Comparison of ENCODE assay signal across 29 mouse cellular contexts in the genomic region with DNA sequence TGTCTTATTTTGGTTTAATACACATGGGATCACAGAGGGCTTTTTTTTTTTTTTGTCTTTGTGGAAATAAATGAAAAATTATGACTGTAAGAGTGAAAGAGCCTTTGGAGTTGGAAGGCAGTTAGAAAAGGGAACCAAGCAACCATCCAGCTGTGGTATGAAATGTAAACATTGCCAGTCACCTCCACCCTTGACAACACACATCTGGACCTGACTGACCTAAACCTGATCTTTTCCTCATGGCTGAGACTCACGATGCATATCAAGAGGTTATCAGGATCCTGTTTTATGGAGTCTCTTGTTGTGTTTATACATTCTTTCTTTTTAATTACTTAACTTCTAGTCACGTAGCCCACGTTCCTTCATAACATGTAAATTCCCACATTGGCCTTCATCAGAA.
DNase-seq lines count a peak whose midpoint lies in the region; ATAC-seq and TF ChIP-seq lines count a peak whose summit lies in the region.
"Had no signal": no experiment of that assay in that cellular context is flagged by ENCODE, and none has a peak within 500 bp of the region (broad histone marks: within the 10 kb centered on the region; RNA-seq: fewer than 3 reads in every experiment).

No protein-coding gene starts in this region.

- H3K9me3 ChIP-seq in kidney, embryonic 14.5 days (ENCODE audit: control insufficient read depth, low read length), result no peaks in the 10 kb centered on the region
- no peaks in the 10 kb centered on the region for H3K9me3 ChIP-seq in kidney, postnatal 0 days (replicated peaks; ENCODE audit: low read length)
- no peaks in the 10 kb centered on the region for H3K9me3 ChIP-seq in lung, embryonic 14.5 days (ENCODE audit: low read depth, low read length)
- H3K9me3 ChIP-seq: embryonic facial prominence, embryonic 10.5 days; embryonic facial prominence, embryonic 13.5 days; forebrain, embryonic 12.5 days; forebrain, embryonic 15.5 days; G1E; heart, embryonic 12.5 days; heart, embryonic 15.5 days; hindbrain, embryonic 10.5 days; hindbrain, embryonic 13.5 days had no signal

- ATAC-seq in kidney, embryonic 14.5 days (ENCODE audit: low FRiP score, low TSS enrichment), result peak; percentile 68; the same call in 1 of the 2 replicates
- no peak for ATAC-seq in kidney, postnatal 0 days (replicated peaks; ENCODE audit: low FRiP score, low read depth)
- no peak for ATAC-seq in lung, embryonic 14.5 days (ENCODE audit: insufficient read depth)
- ATAC-seq: forebrain, embryonic 15.5 days; hindbrain, embryonic 16.5 days; Patski had no signal

- no peaks in the 10 kb centered on the region for H3K27me3 ChIP-seq in kidney, embryonic 14.5 days (ENCODE audit: control insufficient read depth, insufficient read depth, low read length)
- H3K27me3 ChIP-seq in kidney, adult 2 months (replicated peaks; ENCODE audit: control insufficient read depth, insufficient read depth, low read length), result no peaks in the 10 kb centered on the region
- no peaks in the 10 kb centered on the region for H3K27me3 ChIP-seq in kidney, postnatal 0 days (ENCODE audit: insufficient read depth, low read length)
- no peaks in the 10 kb centered on the region for H3K27me3 ChIP-seq in lung, embryonic 14.5 days (ENCODE audit: insufficient read depth, low read length)
- H3K27me3 ChIP-seq: CH12.LX; embryonic facial prominence, embryonic 13.5 days; forebrain, embryonic 12.5 days; forebrain, embryonic 15.5 days; heart, embryonic 12.5 days; heart, embryonic 15.5 days; hindbrain, embryonic 13.5 days; Patski had no signal

- 29% methylated on average over 3 of the region's 3 CpGs for WGBS in kidney, embryonic 14.5 days
- WGBS in kidney, adult 2 months, result 35% methylated on average over 3 of the region's 3 CpGs
- WGBS in kidney, postnatal 0 days, result 27% methylated on average over 3 of the region's 3 CpGs
- 35% methylated on average over 3 of the region's 3 CpGs for whole genome bisulfite sequencing in lung, embryonic 14.5 days

- H3K4me2 ChIP-seq in kidney, embryonic 14.5 days (replicated peaks; ENCODE audit: low read depth, low read length), result no peak overlapping the region
- H3K4me2 ChIP-seq in kidney, postnatal 0 days (ENCODE audit: low read length), result no peak overlapping the region
- no peak overlapping the region for H3K4me2 ChIP-seq in lung, embryonic 14.5 days
- H3K4me2 ChIP-seq: embryonic facial prominence, embryonic 13.5 days; forebrain, embryonic 12.5 days; forebrain, embryonic 15.5 days; heart, embryonic 12.5 days; heart, embryonic 15.5 days; hindbrain, embryonic 13.5 days had no signal

- no peak for TF ChIP-seq CTCF in kidney, adult 2 months (conservative IDR thresholded peaks at IDR 0.05; ENCODE audit: insufficient read depth, insufficient read length, low read depth, low read length)
- no peak for TF ChIP-seq CTCF in kidney, postnatal 0 days (IDR thresholded peaks at IDR 0.05; ENCODE audit: low read depth)
- no peak for TF ChIP-seq CTCF in lung, embryonic 14.5 days (IDR thresholded peaks at IDR 0.05; ENCODE audit: low read depth)

- no peaks in the 10 kb centered on the region for H3K4me1 ChIP-seq in kidney, embryonic 14.5 days (ENCODE audit: control insufficient read depth, insufficient read depth, low read length)
- H3K4me1 ChIP-seq in kidney, adult 2 months (ENCODE audit: control insufficient read depth, insufficient read depth, low read length), result no peaks in the 10 kb centered on the region
- no peaks in the 10 kb centered on the region for H3K4me1 ChIP-seq in kidney, postnatal 0 days (replicated peaks; ENCODE audit: insufficient read depth, low read length)
- H3K4me1 ChIP-seq in lung, embryonic 14.5 days (ENCODE audit: insufficient read depth), result no peaks in the 10 kb centered on the region
- H3K4me1 ChIP-seq: embryonic facial prominence, embryonic 10.5 days; embryonic facial prominence, embryonic 13.5 days; forebrain, embryonic 12.5 days; forebrain, embryonic 15.5 days; heart, embryonic 12.5 days; heart, embryonic 15.5 days; hindbrain, embryonic 10.5 days; hindbrain, embryonic 13.5 days had no signal

- TF ChIP-seq POLR2A in kidney, adult 2 months (IDR thresholded peaks at IDR 0.05; ENCODE audit: low read depth, low read length), result no peak

- H3K9ac ChIP-seq in kidney, embryonic 14.5 days (ENCODE audit: low read depth, low read length), result no peak overlapping the region
- no peak overlapping the region for H3K9ac ChIP-seq in kidney, postnatal 0 days (ENCODE audit: low read depth, low read length)
- no peak overlapping the region for H3K9ac ChIP-seq in lung, embryonic 14.5 days
- H3K9ac ChIP-seq: embryonic facial prominence, embryonic 13.5 days; forebrain, embryonic 12.5 days; forebrain, embryonic 15.5 days; heart, embryonic 12.5 days; heart, embryonic 15.5 days; hindbrain, embryonic 13.5 days had no signal

- H3K27ac ChIP-seq in kidney, embryonic 14.5 days (ENCODE audit: low read depth, low read length), result no peak overlapping the region
- no peak overlapping the region for H3K27ac ChIP-seq in kidney, adult 2 months (ENCODE audit: insufficient read depth, low read depth, low read length)
- no peak overlapping the region for H3K27ac ChIP-seq in kidney, postnatal 0 days
- H3K27ac ChIP-seq in lung, embryonic 14.5 days (ENCODE audit: low read depth), result no peak overlapping the region
- H3K27ac ChIP-seq: embryonic facial prominence, embryonic 10.5 days; embryonic facial prominence, embryonic 13.5 days; forebrain, embryonic 12.5 days; forebrain, embryonic 15.5 days; heart, embryonic 15.5 days; hindbrain, embryonic 10.5 days; hindbrain, embryonic 13.5 days had no signal

- no peaks in the 10 kb centered on the region for H3K36me3 ChIP-seq in kidney, embryonic 14.5 days (ENCODE audit: control insufficient read depth, insufficient read depth, low read length)
- no peaks in the 10 kb centered on the region for H3K36me3 ChIP-seq in kidney, adult 2 months (ENCODE audit: control insufficient read depth, insufficient read depth, low read length)
- no peaks in the 10 kb centered on the region for H3K36me3 ChIP-seq in kidney, postnatal 0 days (ENCODE audit: insufficient read depth, low read length)
- no peaks in the 10 kb centered on the region for H3K36me3 ChIP-seq in lung, embryonic 14.5 days (ENCODE audit: insufficient read depth)
- H3K36me3 ChIP-seq: embryonic facial prominence, embryonic 10.5 days; embryonic facial prominence, embryonic 13.5 days; forebrain, embryonic 12.5 days; forebrain, embryonic 15.5 days; G1E; heart, embryonic 12.5 days; heart, embryonic 15.5 days; hindbrain, embryonic 10.5 days; hindbrain, embryonic 13.5 days had no signal

- H3K4me3 ChIP-seq in kidney, embryonic 14.5 days (ENCODE audit: low read length), result no peak overlapping the region
- no peak overlapping the region for H3K4me3 ChIP-seq in kidney, adult 2 months (ENCODE audit: insufficient read depth, low read depth, low read length)
- no peak overlapping the region for H3K4me3 ChIP-seq in kidney, postnatal 0 days (replicated peaks; ENCODE audit: low read depth, low read length)
- H3K4me3 ChIP-seq in lung, embryonic 14.5 days (ENCODE audit: low read depth, low read length), result no peak overlapping the region
- H3K4me3 ChIP-seq: embryonic facial prominence, embryonic 10.5 days; embryonic facial prominence, embryonic 13.5 days; erythroblast, embryonic 14.5 days; forebrain, embryonic 12.5 days; forebrain, embryonic 15.5 days; heart, embryonic 12.5 days; heart, embryonic 15.5 days; hindbrain, embryonic 10.5 days; hindbrain, embryonic 13.5 days had no signal

- no peak for DNase-seq in kidney, adult 2 months
- DNase-seq in kidney, postnatal 0 days (ENCODE audit: low spot score), result peak; percentile 46
- no peak for DNase-seq in kidney, adult 18-20 months
- DNase-seq in lung, embryonic 14.5 days, result peak; percentile 1
- DNase-seq in lung, postnatal 10 days, result no peak
- DNase-seq: adrenal gland, postnatal 10 days; adrenal gland, postnatal 36 days; B cell, adult 2 months; cerebellum, adult 18-20 months; cerebellum, adult 9-10 months; cerebellum, postnatal 14 days; gastrocnemius, postnatal 25 days; heart, adult 18-20 months; heart, postnatal 10 days; heart, postnatal 36 days had no signal

Comparison
In these comparisons a context has a peak if more than half of its experiments do, and no peak if none do; other contexts are left out.
1. DNase-seq: peak in kidney, postnatal 0 days (single experiment) and lung, embryonic 14.5 days (single experiment); none in kidney, adult 2 months (single experiment), kidney, adult 18-20 months (single experiment) and lung, postnatal 10 days (single experiment).